Mouse (Mus musculus) heart, postnatal 10 days (tissue): ENCODE results near the gene Dpy19l3. TPM values are rescaled to one million over a fixed set of nuclear protein-coding genes. Genes with fewer than 3 reads are reported as not detected.
A peak's percentile ranks its signal among the peaks of the same experiment; 100 is the strongest.

Source experiments
- DNase-seq, 2 experiments: peaks; one replicate each; pipeline ENCODE4 v3.0.0; 2021
- intact Hi-C: fragments of 180-260 bp; cut with DNase I; formaldehyde crosslinking; loops from one replicate; pipeline ENCODE4 v1.15.1; 2025
- total RNA-seq, 2 experiments: library from RNA; stranded (reverse); gene quantifications; 2 replicates each; pipeline ENCODE4 v1.2.3; 2021

The Dpy19l3 gene
- total RNA-seq, 2 experiments from 2014 or later = 8.9 to 9.0 TPM

DNA sequence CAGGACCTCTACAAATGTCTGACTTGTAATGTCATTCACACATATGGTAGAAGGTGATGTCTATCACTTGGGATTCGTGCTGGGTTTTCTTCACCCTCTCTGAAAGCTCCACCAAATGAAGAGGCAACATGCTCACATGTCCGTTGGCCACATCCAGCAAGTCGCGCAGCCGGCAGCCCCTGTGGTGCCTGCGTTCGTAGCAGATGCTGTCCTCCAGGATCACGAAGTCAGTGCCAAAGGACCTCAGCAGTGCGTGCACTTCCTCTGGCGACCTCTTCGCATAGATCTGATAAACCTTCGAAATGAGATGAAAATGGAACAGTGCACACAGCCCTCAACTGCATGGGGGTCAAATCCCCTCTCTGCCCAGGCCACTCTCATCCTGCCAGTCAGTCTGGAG lies 61.6 kb downstream of the Dpy19l3 start:
- intact Hi-C loops = no loop called here
- DNase-seq = no peak

DNA sequence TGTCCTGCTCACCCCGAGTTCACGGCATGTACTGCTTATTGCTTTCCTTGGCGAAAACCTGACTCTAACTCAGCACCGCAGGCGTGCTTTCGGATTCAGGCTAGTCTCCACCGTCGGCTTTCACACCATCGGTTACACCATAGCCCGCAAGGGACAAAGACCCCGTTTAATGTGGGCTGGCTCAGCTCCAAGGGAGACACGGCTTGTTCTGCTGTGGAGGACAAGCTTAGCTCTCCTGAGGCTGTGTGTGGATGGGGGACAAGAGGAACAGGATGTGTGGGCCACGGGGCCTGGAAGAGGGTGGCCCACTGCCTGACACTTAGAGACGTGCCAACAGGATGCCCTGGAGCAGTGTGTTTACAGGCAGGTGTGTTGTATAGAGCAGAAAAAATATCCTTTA lies 62.1 kb downstream of the Dpy19l3 start:
- intact Hi-C loops = no loop called here
- DNase-seq = no peak

DNA sequence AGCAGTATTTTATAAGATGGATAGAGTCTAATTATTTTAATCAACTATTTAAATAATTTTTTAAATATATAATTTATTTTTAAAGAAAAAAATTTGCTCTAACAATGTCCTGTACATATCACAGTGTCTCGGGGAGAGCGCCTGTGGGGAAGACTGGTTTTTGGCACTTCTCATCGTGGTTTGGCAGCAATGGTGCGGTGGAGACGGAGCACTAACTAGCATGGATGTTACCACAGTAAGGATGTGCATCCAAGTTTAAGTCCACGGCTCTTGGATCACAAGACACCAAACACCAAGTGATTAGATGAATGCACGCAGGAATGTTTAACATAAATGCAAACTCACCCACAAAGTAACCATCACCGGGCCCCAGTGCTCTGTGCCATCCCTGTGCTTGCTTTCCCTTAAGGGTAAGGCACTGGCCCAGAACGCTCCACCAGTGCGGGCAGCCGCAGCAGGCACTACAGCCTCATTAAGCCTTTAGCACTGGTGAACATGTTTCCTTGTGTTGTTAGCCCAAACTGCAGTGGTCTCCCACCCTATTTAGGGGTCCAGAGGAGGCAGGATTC lies 65.4 kb downstream of the Dpy19l3 start:
- intact Hi-C loops = loop anchor here (5.0 to 10.0 kb wide), 3 partner anchors 58 to 1666 kb away; no protein-coding TSS in a partner anchor
- DNase-seq = no peak

DNA sequence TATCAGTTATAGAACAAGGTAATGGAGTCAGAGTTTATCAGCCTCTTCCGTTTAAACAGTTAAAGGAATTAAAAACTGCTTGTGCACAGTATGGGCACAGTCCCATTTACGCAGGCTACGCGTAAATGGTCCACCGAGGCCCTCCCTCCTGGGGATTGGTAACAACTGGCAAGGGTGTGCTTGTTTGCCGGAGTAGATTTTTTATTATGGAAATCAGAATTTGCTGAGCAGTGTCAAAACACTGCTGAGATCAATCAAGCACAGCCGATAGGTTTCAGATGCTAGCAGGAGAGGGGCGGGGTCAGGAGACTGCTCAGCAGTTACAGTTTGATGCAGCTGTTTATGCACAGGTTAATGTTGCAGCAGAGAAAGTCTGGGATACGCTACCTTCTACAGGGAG lies 66.0 kb downstream of the Dpy19l3 start:
- no peak for DNase-seq
- intact Hi-C loops = loop anchor here (5.0 to 10.0 kb wide), 3 partner anchors 59 to 1667 kb away; no protein-coding TSS in a partner anchor

DNA sequence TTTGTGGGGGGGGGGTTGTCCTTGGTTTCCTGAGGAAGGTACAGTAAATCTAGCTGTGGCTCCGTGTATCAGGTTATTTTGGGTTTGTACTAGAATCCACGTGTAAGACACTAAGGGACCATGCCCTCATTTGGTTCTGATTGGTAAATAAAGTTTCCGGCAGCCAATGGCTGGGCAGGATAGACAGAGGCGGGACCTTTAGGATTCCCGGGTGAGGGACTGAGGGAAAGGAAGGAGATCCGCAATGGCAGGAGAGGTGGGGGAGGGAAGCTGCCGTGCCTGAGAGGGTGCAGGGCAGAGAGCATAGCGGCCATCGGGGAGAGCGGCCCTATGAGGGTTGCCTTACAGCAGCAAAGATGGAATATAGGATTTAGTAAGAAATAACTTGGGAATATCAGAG lies 67.0 kb downstream of the Dpy19l3 start:
- intact Hi-C loops = loop anchor here (5.0 to 10.0 kb wide), 3 partner anchors 60 to 1668 kb away; no protein-coding TSS in a partner anchor

DNA sequence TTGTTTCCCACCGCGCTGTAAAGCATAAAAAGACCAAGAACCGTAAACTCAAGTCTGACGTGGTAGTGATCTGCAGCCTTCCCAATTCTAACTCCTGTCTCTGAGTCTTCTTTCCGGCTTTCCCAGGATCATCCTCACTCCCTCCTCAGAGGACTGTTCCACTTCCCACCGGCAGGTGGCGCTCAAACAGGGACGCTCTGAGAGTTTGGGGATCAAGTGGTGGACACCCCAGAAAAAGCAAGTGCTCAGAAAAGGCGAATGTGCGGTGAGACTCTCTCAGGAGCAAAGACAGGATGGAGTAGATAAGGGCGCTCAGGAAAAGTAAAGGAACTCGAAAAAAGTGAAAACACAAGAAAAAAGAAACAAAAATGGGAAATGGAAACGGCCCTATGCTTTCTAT lies 67.5 kb downstream of the Dpy19l3 start:
- peak; percentile 50 to 76 for DNase-seq
- intact Hi-C loops = loop anchor here (5.0 to 10.0 kb wide), 3 partner anchors 61 to 1668 kb away; no protein-coding TSS in a partner anchor

More for the DNA sequence above, 67.0 kb downstream of the Dpy19l3 start:
- peak; percentile 33 to 58 for DNase-seq

DNA sequence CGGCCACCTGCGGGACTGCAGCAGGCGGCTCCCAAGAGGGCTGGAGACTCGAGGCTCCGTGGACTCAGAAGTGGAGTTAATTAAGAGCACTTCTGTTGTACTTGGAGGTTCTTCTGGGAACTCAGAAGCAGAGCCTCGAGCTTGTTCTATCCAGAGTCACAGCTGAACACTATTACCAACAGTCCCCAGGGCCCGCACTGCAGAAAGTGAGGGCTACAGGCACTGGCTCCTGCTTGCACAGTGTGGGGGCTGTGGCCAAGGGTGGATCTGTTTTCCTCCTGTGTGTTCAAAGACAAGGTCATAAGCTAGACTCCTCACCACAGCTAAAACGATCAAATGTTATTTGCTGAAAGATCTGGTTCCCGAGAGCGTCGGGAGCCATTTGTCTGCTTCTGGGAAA lies 68.0 kb downstream of the Dpy19l3 start:
- intact Hi-C loops = loop anchor here (5.0 to 10.0 kb wide), 3 partner anchors 61 to 1669 kb away; no protein-coding TSS in a partner anchor
- peak in 1 of 2 experiments; percentile 20 for DNase-seq

DNA sequence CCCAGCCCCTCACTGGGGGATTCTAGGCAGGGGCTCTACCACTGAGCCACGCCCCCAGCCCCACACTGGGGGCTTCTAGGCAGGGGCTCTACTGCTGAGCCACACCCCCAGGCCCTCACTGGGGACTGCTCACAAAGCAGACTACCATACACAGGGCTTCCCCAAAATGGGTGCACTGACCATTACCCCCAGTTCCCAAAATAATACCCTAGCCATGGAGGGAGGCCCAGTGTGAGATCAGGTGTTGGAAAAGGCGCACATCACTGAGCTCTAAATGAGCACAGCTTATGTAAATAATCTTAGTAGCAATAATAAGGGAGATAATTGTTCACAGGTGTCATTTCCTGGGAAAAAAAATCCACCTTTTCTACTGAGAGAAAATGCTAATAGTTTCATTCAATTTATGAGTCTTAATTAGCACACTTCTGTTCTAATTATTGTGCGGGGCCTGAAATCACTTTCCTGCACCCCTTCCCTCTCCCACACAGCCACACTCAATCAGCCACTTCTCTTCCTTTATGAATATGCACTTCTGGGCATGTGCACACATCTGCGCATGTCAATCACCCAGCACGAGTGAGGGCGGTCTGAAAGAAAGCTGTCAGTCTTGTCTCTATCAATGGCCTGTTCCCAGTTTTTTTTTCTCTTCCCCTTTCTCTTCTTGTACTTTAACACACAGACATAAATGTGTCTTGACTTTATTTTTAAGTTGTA lies 70.7 kb downstream of the Dpy19l3 start:
- DNase-seq = no peak
- intact Hi-C loops = loop anchor here (10.0 kb wide), 2 partner anchors 171 to 1671 kb away; no protein-coding TSS in a partner anchor

DNA sequence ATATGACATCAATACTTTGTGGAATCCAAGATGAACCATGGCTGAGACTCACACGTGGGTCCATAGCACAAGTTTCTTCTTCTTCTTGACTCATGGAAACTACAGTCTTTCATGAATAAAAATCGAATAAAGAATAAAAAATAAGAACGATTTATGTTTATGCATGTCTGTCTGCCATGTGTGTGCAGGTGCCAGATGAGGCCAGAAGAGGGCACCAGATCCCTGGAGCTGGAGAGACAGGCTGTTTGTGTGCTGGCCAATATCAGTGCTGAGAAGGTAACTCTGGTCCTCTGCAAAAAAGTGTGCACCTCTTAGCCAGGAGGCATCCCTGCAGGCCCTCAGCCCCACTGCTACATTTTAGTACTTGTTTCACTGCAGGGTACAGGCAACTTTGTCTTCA lies 72.7 kb downstream of the Dpy19l3 start:
- DNase-seq = no peak
- intact Hi-C loops = loop anchor here (10.0 kb wide), 2 partner anchors 173 to 1673 kb away; no protein-coding TSS in a partner anchor

DNA sequence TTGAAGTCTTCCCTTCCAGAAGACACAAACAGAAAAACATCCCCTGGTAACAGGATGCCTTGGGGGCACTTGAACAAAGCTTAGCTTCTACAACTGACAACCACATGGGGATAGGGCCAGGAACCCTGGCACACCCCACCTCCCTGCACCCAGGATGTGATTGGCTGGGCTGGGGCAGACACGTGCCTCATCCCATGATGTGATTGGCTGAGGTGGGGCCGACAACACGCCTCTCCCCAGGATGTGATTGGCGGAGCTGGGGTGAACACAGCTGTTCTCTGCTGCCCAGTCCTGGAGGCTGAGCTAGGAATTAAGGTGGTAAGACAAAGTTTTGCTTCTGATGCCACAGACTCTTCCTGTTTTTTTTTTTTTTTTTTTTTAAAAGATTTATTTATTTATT lies 75.3 kb downstream of the Dpy19l3 start:
- no peak for DNase-seq
- intact Hi-C loops = no loop called here

DNA sequence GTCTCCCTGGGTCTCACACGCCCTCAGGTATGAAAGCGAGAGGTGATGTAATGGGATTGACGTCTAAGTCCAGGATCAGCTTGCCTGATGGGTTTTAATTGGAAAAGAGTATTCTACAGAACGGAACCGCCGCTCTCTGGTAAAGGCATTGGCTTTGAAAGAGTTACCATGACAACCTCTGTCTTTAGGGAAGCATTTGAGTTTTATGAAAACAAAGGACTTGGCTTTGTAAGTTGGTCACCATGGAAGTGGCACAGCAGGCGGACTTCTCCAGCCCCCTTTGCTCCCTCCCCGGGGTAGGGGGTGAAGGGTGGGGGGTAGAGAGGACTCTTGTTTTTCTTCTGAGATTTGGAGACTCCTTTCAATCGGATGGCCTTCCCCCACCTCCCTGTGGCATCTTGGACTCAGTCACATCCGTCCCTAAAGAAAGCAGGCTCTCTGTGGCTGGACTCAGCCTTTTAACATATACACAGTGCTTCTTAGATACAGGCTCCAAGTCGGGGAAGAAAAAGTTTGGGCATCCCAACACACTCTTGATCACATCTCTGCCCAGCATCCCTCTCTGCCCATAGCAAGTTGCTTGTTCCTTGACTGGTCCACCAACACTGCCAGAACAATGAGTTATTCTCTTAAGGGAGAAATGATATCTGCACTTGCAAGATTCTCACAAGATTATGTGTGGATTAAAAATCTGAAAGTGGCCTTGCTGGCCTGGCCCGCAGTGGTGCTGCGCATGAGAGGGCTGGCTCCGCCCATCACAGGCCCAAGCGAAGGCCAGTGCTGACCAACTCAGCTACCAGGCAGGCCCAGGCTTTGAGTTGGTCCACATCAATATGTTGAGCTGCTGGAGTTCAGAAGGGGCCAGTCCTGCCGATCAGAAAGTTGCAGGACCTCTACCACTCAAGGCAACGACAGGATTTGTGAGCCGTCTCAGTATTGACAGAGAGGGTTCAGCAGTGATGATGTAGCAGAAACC lies 85.9 kb downstream of the Dpy19l3 start:
- intact Hi-C loops = no loop called here

DNA sequence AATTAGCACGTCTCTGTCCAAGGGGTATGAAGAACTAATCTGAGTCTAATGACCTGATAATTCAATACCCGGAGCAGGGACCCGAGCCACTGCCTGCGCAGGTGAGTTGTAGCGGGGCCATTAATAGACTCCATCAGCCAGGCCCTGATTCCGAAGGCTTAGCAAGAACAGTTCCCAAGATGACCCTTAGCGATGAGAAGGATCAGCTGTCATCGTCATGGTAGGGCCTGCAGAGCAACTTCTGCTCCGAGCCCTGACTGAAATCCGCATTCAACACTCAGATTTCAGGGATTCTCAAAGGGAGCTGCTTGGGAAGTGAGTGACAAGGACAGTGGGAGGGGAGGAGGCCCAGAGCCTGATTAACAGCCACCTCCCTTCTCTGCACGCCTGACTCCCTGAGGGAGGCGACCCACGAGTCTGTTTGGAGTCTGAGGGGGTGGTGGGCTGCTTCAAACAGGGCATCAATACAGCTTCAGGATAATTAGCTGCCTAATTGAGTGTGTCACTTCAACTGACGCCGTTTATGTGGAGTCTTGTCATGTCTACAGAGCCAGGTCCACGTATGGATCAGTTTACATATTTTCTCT lies 90.4 kb downstream of the Dpy19l3 start:
- DNase-seq = no peak
- intact Hi-C loops = no loop called here

More for the DNA sequence above, 85.9 kb downstream of the Dpy19l3 start:
- no peak for DNase-seq

DNA sequence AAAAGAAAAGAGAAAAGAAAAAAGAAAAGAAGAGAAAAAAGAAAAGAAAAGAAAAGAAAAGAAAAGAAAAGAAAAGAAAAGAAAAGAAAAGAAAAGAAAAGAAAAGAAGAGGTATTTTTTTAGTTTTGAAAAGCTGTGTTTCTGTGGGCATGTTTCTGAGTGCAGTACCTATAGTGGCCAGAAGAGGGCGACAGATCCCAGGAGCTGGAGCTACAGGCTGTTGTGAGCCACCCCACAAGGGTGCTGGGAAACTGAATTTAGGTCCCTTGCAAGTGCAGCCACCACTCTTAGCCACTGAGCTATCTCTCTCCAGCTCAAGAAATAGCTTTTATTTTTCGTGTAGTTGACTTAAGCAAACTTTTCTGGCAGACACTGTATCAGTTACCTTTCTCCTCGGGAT lies 95.1 kb downstream of the Dpy19l3 start:
- intact Hi-C loops = no loop called here
- peak in 1 of 2 experiments; percentile 37 for DNase-seq

DNA sequence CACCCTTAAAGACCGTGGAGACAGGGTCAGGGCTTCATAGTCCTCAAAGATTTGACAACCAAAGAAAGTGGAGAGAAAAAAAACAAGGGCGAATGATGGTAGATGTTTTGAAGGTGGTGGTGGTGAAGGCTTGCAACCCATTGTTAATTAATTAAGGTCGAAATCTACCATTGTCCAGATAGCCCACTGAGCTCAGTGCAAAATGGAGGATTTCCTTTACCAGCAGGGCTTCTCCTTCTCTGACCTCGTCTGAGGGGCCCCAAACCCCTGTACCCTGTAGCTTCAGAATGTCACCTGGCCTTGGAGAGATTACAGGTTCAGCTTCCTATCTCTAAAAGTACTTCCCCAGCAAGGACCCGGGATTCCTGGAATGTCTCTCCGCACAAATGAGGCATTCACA lies 96.4 kb downstream of the Dpy19l3 start:
- DNase-seq = no peak
- intact Hi-C loops = no loop called here

DNA sequence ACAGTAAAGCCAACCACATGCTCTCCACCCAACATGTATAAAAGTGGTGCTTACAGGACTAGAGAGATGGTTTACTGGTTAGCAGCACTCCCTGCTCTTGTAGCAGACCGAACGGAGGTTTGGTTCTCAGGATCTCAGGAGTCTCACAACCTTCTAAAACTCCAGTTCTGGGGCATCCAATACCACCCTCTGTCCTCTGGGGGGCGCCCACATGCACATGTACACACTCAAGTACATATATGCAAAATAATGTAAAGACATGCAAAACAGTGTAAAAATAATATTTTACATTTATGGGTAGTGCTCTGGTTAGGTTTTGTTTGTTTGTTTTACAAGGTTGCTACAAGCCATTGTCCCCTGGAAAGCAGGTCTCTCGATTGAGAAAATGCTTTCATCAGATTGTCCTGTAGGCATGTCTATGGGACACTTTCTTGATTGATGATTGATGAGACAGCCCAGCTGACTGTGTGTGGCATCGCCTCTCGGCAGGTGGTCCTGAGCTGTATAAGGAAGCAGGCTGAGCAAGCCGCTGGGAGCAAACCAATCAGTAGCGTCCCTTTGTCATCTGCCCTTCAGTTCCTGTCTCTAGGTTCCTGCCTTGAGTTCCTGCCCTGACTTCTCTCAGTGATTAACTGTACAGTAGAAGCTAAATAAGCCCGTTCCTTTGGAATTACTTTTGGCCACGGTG lies 102.5 kb downstream of the Dpy19l3 start:
- no peak for DNase-seq
- intact Hi-C loops = loop anchor here (2.0 kb wide), 1 partner anchor 1705 kb away; no protein-coding TSS in a partner anchor

DNA sequence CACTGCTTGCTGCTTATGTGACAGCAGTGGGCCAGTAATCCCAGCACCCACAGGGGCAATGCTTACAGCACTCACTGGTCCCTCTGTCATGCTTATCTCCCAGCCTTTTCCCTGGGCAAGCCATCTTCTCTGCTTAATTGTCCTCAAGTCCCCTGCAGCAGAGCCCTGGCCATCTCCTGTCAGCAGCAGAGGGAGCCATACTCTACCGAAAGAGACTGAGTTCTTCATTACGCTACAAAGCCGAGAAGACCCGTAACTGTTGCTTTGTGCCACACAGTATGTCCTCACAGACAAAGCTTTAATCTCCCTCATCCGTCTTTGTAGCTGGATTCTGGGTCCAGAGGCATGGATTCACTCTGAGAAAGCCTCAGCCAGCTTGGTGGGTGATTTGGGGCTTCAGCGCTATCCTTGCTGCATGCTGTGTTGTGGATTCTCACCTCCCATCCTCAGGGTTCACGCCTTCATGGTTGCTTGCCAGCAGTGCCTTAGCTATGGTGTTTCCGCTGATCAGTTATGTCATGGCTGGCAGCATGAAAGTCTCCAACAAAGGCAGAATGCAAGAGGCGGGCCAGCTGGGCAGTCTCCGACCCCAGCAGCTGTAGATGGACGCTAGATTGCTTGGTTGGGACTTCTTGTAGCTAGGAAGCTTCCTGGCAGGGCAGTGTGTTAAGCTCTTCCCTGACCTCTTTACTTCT lies 103.4 kb downstream of the Dpy19l3 start:
- DNase-seq = peak in 1 of 2 experiments; percentile 18
- intact Hi-C loops = loop anchor here (2.0 kb wide), 1 partner anchor 1706 kb away; no protein-coding TSS in a partner anchor

DNA sequence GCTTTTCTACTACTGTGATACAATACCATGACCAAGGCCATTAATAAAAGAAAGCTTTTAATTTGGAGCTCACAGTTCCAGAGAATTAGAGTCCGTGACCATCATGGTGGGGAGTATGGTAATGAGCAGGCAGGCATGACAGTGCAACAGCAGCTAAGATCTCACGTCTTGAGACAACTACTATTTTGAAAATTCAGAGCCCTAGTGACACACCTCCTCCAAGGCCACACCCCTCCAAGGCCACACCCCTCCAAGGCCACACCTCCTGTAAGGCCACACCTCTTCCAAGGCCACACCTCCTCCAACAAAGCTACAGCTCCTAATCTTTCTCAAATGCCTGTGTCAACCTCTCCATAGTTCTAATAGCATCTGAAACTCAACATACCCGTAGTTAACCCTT lies 105.2 kb downstream of the Dpy19l3 start:
- DNase-seq = peak; percentile 17 to 57
- intact Hi-C loops = no loop called here

DNA sequence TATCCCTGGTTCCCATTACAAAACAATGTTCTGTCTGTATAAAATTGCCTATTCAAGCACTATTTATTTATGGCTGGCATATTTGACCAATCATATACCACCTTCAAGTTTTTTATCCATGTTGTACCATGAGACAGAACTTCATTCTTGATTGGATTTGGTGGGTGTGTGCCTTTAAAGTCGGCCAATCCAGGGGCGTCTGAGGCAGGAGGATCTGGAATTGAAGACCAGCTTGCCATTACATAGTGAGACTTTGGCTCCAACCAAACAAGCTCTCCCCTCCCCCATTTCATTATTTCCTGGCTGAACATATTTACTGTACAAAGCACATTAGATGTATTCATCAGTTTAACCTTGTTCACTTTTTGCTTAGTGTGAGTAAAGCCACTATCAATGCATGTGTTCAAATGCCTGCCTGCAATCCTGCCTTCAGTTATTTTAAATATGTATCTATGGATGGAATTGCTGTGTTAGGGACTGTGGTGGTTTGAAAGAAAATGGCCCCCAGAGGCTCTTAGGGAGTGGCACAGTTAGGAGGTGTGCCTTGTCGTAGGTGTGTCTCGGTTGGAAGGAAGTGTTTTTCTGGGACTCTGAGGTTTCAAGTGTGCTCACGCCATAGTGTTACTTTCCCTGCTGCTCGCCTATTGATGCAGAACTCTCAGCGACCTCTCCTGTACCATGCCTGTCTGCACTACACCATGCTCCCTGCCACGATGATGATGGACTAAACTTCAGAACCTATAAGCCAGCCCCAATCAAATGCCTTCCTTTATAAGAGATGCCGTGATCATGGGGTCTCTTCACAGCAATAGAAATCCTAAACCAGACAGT lies 105.8 kb downstream of the Dpy19l3 start:
- DNase-seq = no peak
- intact Hi-C loops = no loop called here
